Mouse (Mus musculus): ENCODE measurements around the gene Lyzl4.

DNA sequence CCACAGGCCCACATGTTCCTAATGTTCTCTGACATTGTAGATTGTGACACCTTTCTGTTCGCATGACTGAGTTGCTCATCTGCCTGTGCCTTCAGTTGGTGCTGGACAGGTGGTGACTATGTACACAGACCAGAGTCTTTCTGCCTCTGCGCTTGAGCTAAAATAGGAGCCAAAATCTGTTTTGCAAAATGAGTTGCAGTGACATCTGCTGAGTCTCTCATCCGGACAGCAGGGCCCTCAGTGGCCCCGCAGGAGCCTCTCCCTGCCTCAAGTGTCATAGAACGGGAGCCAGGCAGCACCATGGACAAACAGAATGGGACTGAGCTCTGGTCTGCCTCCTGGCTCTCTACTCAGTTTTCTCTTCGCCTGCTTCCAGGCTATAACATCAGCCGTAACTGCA, 17.9 kb upstream of the Lyzl4 start:
- TF ChIP-seq POLR2AphosphoS2 (IDR thresholded peaks at IDR 0.05; ENCODE audit: low read depth, low read length): no peak
- no peak for TF ChIP-seq POLR2A (IDR thresholded peaks at IDR 0.05; ENCODE audit: low read depth, low read length)
- TF ChIP-seq JUND (conservative IDR thresholded peaks at IDR 0.05; ENCODE audit: low read depth, low read length): no peak
- no peak for TF ChIP-seq EP300 (IDR thresholded peaks at IDR 0.05; ENCODE audit: low read length)
- no peak for TF ChIP-seq ETS1 (conservative IDR thresholded peaks at IDR 0.05; ENCODE audit: low read depth, low read length)
- TF ChIP-seq NRF1 (IDR thresholded peaks at IDR 0.05; ENCODE audit: low read depth, low read length): no peak
- no peak for TF ChIP-seq CTCF (conservative IDR thresholded peaks at IDR 0.05 in 1 of 2, IDR thresholded peaks at IDR 0.05 in 1 of 2; ENCODE audit: low read depth in 2 of 2, low read length in 2 of 2)
